Mouse (Mus musculus) forebrain, postnatal 0 days (tissue): Measurements from ENCODE around the gene Banp. TPM values are rescaled to one million over a fixed set of nuclear protein-coding genes. Genes with fewer than 3 reads are reported as not detected.
A peak's percentile ranks its signal among the peaks of the same experiment; 100 is the strongest.

Source experiments
- ATAC-seq: fragments of 200-750 bp; cut with Nextera tagmentation; 2 replicates; pipeline ENCODE4 v1.8.0; 2017; ENCODE audit warnings: mild to moderate bottlenecking, moderate library complexity
- DNase-seq: peaks from one replicate; pipeline ENCODE4 v3.0.0-alpha.2; 2015
- H3K27ac ChIP-seq: fragments of 300-500 bp; sonication (generic); 2 replicates; pipeline ENCODE4 v1.5.1; 2014; ENCODE audit warnings: low read depth, mild to moderate bottlenecking, antibody characterized with exemption, low read length, moderate library complexity, mixed read lengths
- H3K27me3 ChIP-seq: fragments of 300-500 bp; sonication (generic); 2 replicates; pipeline ENCODE4 v1.6.1; 2014; ENCODE audit warnings: mild to moderate bottlenecking, low read length, mixed read lengths; ENCODE audit not compliant: insufficient read depth
- H3K36me3 ChIP-seq: fragments of 300-500 bp; sonication (generic); 2 replicates; pipeline ENCODE4 v1.6.1; 2014; ENCODE audit warnings: mild to moderate bottlenecking, moderate library complexity; ENCODE audit not compliant: insufficient read depth
- H3K4me1 ChIP-seq: fragments of 300-500 bp; sonication (generic); 2 replicates; pipeline ENCODE4 v1.6.1; 2014; ENCODE audit warnings: antibody characterized with exemption; ENCODE audit not compliant: insufficient read depth
- H3K4me2 ChIP-seq: fragments of 300-500 bp; sonication (generic); 2 replicates; pipeline ENCODE4 v1.6.1; 2014; ENCODE audit warnings: low read depth, mild to moderate bottlenecking, moderate library complexity
- H3K4me3 ChIP-seq: fragments of 300-500 bp; sonication (generic); 2 replicates; pipeline ENCODE4 v1.5.1; 2014; ENCODE audit warnings: low read depth, low read length, mixed read lengths
- H3K9ac ChIP-seq: fragments of 300-500 bp; sonication (generic); 2 replicates; pipeline ENCODE4 v1.6.1; 2014; ENCODE audit warnings: mild to moderate bottlenecking
- H3K9me3 ChIP-seq: fragments of 300-500 bp; sonication (generic); 2 replicates; pipeline ENCODE4 v1.6.1; 2016; ENCODE audit warnings: low read length
- CTCF ChIP-seq: sonication (generic); IDR thresholded peaks from 2 replicates; pipeline ENCODE4 v1.5.1; 2016; ENCODE audit warnings: antibody characterized with exemption, control low read depth, low read depth
- WGBS: fragments of 180-500 bp; shearing (Covaris S2); extraction: QIAGEN DNeasy Blood & Tissue Kit; methylation state at CpG from one replicate; pipeline ENCODE4 v1.1.7; 2014; 5-methylcytosine and 5-hydroxymethylcytosine counted together
- polyA plus RNA-seq: library from polyadenylated mRNA; unstranded; fragments of >200 nt; fragmentation: Nextera tagmentation; extraction: Ambion mirVana; gene quantifications from 2 replicates; pipeline ENCODE4 v1.2.1, GENCODE M21; 2015
- total RNA-seq: library from RNA; depleted of rRNA; stranded (reverse); fragments of >200 nt; gene quantifications from 2 replicates; pipeline ENCODE4 v1.2.3, GENCODE M21; 2014

The Banp gene
- total and polyA plus RNA-seq, 2 experiments from 2014 or later = 29.3 to 37.9 TPM

DNA sequence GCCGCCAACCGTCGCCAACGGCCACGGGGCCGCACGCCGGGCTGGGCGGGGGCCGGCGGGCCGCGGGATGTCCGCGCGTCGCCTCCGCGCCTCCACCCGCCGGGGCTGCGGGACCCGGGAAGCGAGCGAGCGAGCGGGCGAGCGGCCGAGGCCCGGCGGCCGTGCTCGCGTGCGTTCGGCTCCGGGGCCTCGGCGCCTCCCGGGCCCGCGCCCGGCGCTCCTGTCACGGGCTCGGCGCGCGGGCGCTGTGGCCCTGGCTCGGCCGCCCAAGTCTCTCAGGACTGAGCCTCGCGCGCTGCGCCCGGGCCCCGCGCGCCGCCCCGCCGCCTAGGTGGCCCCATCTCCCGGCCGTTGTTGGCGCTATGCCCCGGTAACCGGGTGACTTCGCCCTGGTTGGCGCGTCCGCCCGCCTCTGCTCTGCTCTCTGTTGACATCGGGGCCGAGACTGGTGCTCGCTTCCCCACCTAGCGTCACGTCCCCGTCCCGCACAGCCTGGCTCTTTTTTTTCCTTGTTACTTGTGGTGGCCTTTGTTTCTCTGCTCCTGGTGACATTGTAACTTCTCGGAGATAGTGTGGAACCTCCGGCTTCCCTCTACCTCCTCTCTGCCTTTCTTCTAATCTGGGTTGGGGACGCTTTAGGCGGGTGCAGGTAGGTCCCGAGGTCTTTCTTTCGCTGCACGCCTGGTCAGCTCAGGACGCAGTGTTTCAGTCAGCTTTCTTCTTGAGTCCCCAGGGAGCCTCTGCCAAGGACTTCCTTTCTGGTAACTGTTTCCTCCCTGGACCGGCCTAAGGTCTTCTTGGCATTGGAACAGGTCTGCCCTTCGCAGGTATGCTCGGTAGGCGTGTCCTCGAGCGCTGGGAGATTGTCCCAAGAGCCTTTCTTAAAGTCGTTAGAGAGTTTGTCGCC is 1.5 kb downstream of the Banp start:
- Histone ChIP-seq H3K4me3 (peak overlapping the region; percentile 68), H3K4me1 (peaks cover 17% of the 10 kb centered on the region), H3K36me3 (peaks cover 5% of the 10 kb centered on the region), H3K27ac (peak overlapping the region; percentile 97), H3K27me3 (no peaks in the 10 kb centered on the region), H3K9ac (peak overlapping the region; percentile 91), H3K4me2 (peak overlapping the region; percentile 93), H3K9me3 (no peaks in the 10 kb centered on the region)
- ATAC-seq = peak; percentile 1; the same call in 1 of the 2 replicates
- peak; percentile 55 for DNase-seq
- 3% methylated on average over 80 of the region's 97 CpGs for WGBS
- TF ChIP-seq CTCF = peak; percentile 55

DNA sequence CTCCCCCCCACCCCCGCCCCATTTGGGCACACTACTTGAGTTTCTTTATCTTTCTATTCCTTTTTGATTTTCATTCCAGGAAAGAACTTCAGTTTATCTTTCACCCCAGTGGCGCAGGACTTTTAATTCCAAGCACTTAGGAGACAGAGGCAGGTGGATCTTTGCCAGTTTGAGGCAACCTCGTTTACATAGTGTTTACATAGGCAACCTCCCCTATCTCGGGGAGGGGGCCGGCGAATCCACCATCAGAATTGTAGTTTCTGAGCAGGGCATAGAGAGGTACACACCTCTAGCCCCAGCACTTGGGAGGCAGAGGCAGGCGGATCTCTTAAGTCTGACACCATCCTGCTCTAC is 2.1 kb downstream of the Banp start:
- Histone ChIP-seq H3K9ac (peak overlapping the region; percentile 91), H3K9me3 (no peaks in the 10 kb centered on the region), H3K36me3 (peaks cover 8% of the 10 kb centered on the region), H3K27me3 (no peaks in the 10 kb centered on the region), H3K4me3 (peak overlapping the region; percentile 68), H3K4me2 (peak overlapping the region; percentile 93), H3K27ac (peak overlapping the region; percentile 97), H3K4me1 (peaks cover 17% of the 10 kb centered on the region)
- no peak for TF ChIP-seq CTCF
- DNase-seq (no peak), ATAC-seq (no peak)
- 30% methylated on average over 7 of the region's 7 CpGs for WGBS

DNA sequence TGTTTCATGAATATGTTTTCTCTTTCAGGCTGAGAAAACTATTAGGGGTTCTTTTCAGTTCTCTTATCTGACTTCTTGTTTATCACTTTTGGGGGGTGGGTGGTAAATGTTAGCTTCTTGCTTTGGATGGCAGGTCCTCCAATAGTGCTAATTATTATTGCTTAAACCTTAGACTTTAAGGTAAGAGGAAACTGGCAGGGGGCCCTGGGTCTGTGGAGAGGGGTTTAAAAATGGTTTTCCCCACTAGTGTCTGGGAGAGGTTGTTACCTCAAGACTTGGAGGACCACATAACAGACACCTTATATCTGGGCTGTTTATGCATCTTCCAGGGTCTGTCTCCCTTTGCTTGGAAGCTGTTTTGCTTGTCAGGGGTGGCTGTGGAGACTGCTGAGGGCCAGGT is 2.6 kb downstream of the Banp start:
- H3K4me3 ChIP-seq = peak overlapping the region; percentile 68; the same call in 1 of the 2 replicates
- TF ChIP-seq CTCF = no peak
- no peak overlapping the region for H3K27ac ChIP-seq
- H3K27me3 ChIP-seq = no peaks in the 10 kb centered on the region
- H3K4me1 ChIP-seq = peaks cover 17% of the 10 kb centered on the region
- ATAC-seq (no peak), DNase-seq (no peak)
- H3K36me3 ChIP-seq = peaks cover 8% of the 10 kb centered on the region
- H3K9ac ChIP-seq = peak overlapping the region; percentile 91; the same call in 1 of the 2 replicates
- peak overlapping the region; percentile 93; the same call in 1 of the 2 replicates for H3K4me2 ChIP-seq
- H3K9me3 ChIP-seq = no peaks in the 10 kb centered on the region

DNA sequence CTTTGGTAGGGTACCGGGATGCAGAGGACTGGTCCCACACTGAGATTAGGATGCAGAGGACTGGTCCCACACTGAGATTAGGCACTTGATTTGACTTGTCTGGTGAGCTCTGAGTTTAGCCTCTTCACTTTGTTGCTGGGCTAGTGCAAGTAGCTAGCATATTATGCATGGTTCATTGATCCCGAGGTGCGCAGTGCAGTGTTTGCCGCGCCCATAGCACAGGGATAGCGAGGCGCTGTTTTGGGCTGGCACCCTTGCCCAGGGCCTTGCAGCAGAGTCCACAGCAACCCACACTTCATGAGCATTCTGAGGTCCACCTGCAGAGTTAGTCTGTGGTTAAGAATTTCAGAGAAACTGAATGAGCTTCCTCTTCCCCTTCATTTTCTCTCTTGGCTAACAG is 3.2 kb downstream of the Banp start:
- Histone ChIP-seq H3K36me3 (peaks cover 8% of the 10 kb centered on the region), H3K27me3 (no peaks in the 10 kb centered on the region), H3K4me1 (peaks cover 17% of the 10 kb centered on the region), H3K4me2 (no peak overlapping the region; the same call in 1 of the 2 replicates), H3K4me3 (no peak overlapping the region), H3K9ac (no peak overlapping the region), H3K27ac (no peak overlapping the region), H3K9me3 (no peaks in the 10 kb centered on the region)
- no peak for TF ChIP-seq CTCF
- 90% methylated on average over 7 of the region's 7 CpGs for WGBS
- ATAC-seq (no peak), DNase-seq (no peak)

DNA sequence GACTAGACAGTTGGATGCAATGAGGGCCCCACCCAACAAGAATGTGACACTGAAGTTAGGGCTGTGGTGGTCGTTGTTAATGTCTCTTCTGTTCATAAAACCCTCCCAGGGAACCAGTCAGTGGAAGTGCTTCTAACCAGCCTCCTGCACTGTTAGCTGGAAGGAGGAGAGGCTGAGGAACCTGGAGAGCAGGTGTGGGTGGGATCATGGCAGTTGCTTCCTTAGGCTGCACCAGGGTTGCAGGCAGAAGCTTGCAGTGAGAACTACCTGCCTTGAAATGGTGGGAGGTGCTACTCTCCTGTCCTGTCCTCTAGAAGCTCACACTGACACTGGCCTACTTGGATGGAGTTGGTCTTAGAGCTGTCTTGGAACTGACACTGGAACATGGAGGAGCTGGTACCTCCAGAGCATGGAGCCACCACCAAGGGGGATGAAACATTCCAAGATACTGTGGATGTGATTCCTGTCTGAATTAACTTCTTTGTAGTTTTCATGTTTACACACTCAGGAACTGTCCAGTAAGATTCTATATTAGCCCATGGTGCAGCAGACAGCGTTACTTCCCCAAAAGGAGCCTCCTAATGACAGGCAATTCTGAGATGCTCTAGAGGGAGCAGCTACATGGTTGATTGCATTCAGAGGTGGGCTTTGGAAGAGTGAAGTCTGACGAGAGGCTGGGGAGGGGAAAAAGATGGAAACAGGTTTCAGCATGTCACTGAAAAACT is 4.4 kb downstream of the Banp start:
- Histone ChIP-seq H3K4me1 (peaks cover 12% of the 10 kb centered on the region), H3K36me3 (peaks cover 8% of the 10 kb centered on the region), H3K4me2 (no peak overlapping the region), H3K9me3 (no peaks in the 10 kb centered on the region), H3K4me3 (no peak overlapping the region), H3K27ac (no peak overlapping the region), H3K27me3 (no peaks in the 10 kb centered on the region), H3K9ac (no peak overlapping the region)
- no peak for ATAC-seq
- 68% methylated on average over 3 of the region's 3 CpGs for WGBS
- TF ChIP-seq CTCF = no peak
- no peak for DNase-seq

DNA sequence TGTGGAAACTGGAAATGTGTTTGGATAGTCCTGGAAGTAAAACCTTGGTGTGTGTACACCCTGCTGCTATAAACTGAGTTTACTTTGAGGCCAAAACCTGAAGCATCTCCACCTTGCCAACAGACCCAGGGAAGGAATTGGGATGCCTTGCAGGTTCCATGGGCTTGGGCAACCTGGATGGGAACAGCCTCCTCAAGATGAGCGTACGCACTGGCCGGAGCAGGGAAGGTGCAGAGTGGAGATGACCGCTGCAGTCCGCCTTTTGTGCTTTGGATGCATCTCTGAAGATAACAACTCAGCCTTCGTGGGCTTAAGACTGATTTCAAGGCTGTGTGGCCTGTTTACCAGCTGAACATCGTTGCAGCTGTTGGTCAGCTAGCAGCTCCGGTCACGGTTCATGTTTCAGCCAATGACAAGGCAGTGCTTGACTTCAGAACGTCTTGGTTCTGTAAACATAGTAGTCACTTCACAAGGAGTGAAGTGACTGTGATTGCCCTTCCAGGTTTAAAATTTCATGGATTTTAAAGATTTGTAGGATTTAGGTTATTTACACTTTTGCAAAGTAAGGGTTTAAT is 5.5 kb downstream of the Banp start:
- no peaks in the 10 kb centered on the region for H3K9me3 ChIP-seq
- H3K4me1 ChIP-seq = peaks cover 12% of the 10 kb centered on the region
- peaks cover 8% of the 10 kb centered on the region for H3K36me3 ChIP-seq
- 90% methylated on average over 10 of the region's 10 CpGs for WGBS
- no peak overlapping the region for H3K4me3 ChIP-seq
- H3K27me3 ChIP-seq = no peaks in the 10 kb centered on the region
- no peak for DNase-seq
- no peak overlapping the region for H3K9ac ChIP-seq
- H3K27ac ChIP-seq = no peak overlapping the region
- TF ChIP-seq CTCF = no peak
- no peak for ATAC-seq
- no peak overlapping the region for H3K4me2 ChIP-seq
